Mouse (Mus musculus) heart, adult 2 months (tissue): ENCODE measurements at regions not wholly inside any gene's neighbourhood (a gene's known extent, or its start where the extent isn't known, plus 50 kb on each side); places are given as distances from the start of the nearest gene placed in this dataset.

Experiments used
- DNase-seq, 2 experiments: peaks; one replicate each; pipeline ENCODE4 v3.0.0; 2021
- H3K27ac ChIP-seq: fragments of 200-600 bp; 2 replicates; pipeline ENCODE4 v1.8.1; 2022
- H3K27me3 ChIP-seq: fragments of 200-500 bp; 2 replicates; pipeline ENCODE4 v1.6.1; 2012; ENCODE audit warnings: mild to moderate bottlenecking, low read length, inconsistent platforms, mixed read lengths; ENCODE audit not compliant: control insufficient read depth, insufficient read depth
- H3K36me3 ChIP-seq: fragments of 200-500 bp; 2 replicates; pipeline ENCODE4 v1.6.1; 2012; ENCODE audit warnings: low read length, inconsistent platforms; ENCODE audit not compliant: control insufficient read depth, insufficient read depth
- H3K4me1 ChIP-seq: fragments of 200-500 bp; 2 replicates; pipeline ENCODE4 v1.6.1; 2011; ENCODE audit warnings: low read length; ENCODE audit not compliant: control insufficient read depth, insufficient read depth
- H3K4me3 ChIP-seq: fragments of 200-600 bp; 2 replicates; pipeline ENCODE4 v1.8.1; 2022
- H3K79me2 ChIP-seq: fragments of 200-500 bp; replicated peaks from 2 replicates; pipeline ENCODE4 v1.6.1; 2012; ENCODE audit warnings: mild to moderate bottlenecking, inconsistent platforms, low read length, moderate library complexity, mixed read lengths; ENCODE audit not compliant: control insufficient read depth, insufficient read depth
- H3K9ac ChIP-seq: fragments of 200-500 bp; 2 replicates; pipeline ENCODE4 v1.6.1; 2012; ENCODE audit warnings: low read depth, mild to moderate bottlenecking, control low read depth, inconsistent platforms, low read length, mixed read lengths
- CTCF ChIP-seq: fragments of 200-600 bp; IDR thresholded peaks from 2 replicates; pipeline ENCODE4 v1.8.1; 2022; ENCODE audit warnings: antibody characterized with exemption, mild to moderate bottlenecking, moderate library complexity
- EP300 ChIP-seq: fragments of 200-500 bp; IDR thresholded peaks from 2 replicates; pipeline ENCODE4 v1.6.1; 2011; ENCODE audit warnings: low read depth, low read length, control low read depth; ENCODE audit not compliant: insufficient read depth
- POLR2A ChIP-seq: fragments of 200-500 bp; IDR thresholded peaks from 2 replicates; pipeline ENCODE4 v1.6.1; 2011; ENCODE audit warnings: mild to moderate bottlenecking, low read depth, low read length, control low read depth; ENCODE audit not compliant: insufficient read depth
- WGBS: fragments of 180-500 bp; shearing (Covaris S2); methylation state at CpG from one replicate; pipeline ENCODE4 v1.1.7; 2018; 5-methylcytosine and 5-hydroxymethylcytosine counted together
- intact Hi-C: fragments of 180-260 bp; cut with DNase I; formaldehyde crosslinking; loops from one replicate; pipeline ENCODE4 v1.15.1; 2025

DNA sequence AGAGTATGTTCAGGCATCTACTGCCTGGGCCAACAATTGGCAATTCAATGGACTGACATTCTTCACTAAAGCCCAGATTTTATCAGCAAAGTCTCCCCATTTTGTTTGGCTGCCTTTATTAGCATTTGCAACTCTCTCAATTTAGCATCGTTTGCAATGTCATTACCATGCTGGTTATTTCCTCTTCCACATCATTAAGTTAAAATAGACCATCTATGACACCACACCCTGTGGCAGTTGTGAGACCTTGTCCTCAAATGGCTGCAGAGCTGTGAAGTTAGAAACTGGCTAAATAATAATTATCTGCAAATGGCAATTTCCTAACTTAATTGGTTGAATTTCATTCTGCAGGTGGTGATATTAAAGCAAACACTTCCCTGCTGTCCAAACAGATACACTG, 381.8 kb downstream of the H2al1n start:
- intact Hi-C loops = no loop called here
- no peak overlapping the region for H3K9ac ChIP-seq
- no peak overlapping the region for H3K4me3 ChIP-seq

DNA sequence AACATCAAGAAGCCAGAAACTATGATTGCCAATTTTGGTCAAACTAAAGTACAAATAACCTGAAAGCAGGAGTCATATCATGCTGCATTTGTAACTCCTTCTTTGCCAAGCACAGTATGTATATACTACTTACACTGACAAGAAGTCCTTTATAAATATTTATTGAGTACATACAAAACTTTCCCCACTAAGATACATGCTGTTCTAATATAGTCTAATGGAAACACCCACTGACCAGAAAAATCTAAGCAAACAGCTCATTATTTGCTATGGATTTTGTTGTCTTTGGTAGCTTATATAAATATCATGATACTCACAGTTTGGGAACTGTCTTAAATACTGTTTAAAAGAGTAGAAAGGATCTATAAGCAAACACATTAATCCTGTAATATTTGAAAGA, 385.9 kb downstream of the H2al1n start:
- Histone ChIP-seq H3K36me3 (no peaks in the 10 kb centered on the region), H3K79me2 (no peaks in the 10 kb centered on the region), H3K4me1 (no peaks in the 10 kb centered on the region), H3K9ac (no peak overlapping the region), H3K27ac (no peak overlapping the region), H3K4me3 (no peak overlapping the region), H3K27me3 (no peaks in the 10 kb centered on the region)
- intact Hi-C loops = no loop called here
- DNase-seq = no peak
- TF ChIP-seq CTCF = no peak
- no peak for TF ChIP-seq POLR2A
- TF ChIP-seq EP300 = no peak

More for the DNA sequence above, 381.8 kb downstream of the H2al1n start:
- DNase-seq = no peak
- WGBS = 31% methylated on average over 1 of the region's 1 CpGs
- H3K4me1 ChIP-seq = no peaks in the 10 kb centered on the region
- no peaks in the 10 kb centered on the region for H3K36me3 ChIP-seq
- H3K27ac ChIP-seq = no peak overlapping the region
- no peaks in the 10 kb centered on the region for H3K79me2 ChIP-seq
- TF ChIP-seq EP300 = no peak
- no peak for TF ChIP-seq POLR2A
- TF ChIP-seq CTCF = no peak
- no peaks in the 10 kb centered on the region for H3K27me3 ChIP-seq

DNA sequence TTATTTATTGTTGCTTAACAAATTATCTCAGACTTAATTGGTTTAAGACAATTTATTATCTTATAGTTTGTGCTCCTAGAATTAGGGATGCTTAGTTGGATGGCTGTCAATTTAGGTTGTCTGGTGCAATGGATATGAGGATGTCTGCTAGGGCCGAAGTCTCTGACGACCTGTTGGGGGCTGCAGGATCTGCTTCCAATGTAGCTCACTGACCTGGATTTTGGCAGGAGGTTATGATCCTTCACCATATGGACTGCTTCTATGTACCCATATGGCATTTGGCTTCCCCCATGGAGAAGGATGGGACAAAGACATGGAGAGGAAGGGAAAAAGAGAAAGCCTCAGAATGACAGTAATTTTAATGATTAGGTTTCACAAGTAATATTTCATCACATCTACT, 391.0 kb downstream of the H2al1n start:
- Histone ChIP-seq H3K27me3 (no peaks in the 10 kb centered on the region), H3K9ac (no peak overlapping the region), H3K27ac (no peak overlapping the region), H3K4me3 (no peak overlapping the region), H3K36me3 (no peaks in the 10 kb centered on the region), H3K4me1 (no peaks in the 10 kb centered on the region), H3K79me2 (no peaks in the 10 kb centered on the region)
- TF ChIP-seq CTCF (no peak), EP300 (no peak), POLR2A (no peak)
- WGBS = 76% methylated on average over 2 of the region's 2 CpGs
- intact Hi-C loops = no loop called here
- no peak for DNase-seq

DNA sequence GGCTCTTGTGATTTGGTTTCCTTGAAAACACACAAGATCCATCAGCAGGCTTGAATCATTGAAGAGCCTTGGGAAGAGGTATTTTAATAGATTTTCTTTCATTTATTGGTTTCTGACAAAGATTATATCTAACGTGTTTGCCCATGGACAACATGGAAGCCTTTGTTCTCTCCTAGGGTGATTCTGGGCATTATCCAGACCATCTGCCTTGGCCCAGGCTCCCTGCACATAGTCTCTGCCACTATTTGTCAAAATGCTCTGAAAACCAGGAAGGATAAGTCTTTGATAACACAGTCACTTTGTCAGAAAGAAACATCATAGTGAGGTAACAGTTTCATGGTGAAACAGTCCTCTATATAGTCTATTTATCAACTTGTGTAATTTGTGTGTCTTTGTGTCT, 398.2 kb downstream of the H2al1n start:
- no peak for DNase-seq
- Histone ChIP-seq H3K4me3 (no peak overlapping the region), H3K36me3 (no peaks in the 10 kb centered on the region), H3K27ac (no peak overlapping the region), H3K9ac (no peak overlapping the region), H3K4me1 (no peaks in the 10 kb centered on the region), H3K79me2 (no peaks in the 10 kb centered on the region), H3K27me3 (no peaks in the 10 kb centered on the region)
- no peak for TF ChIP-seq EP300
- no peak for TF ChIP-seq CTCF
- TF ChIP-seq POLR2A = no peak
- intact Hi-C loops = no loop called here
- WGBS = 88% methylated on average over 1 of the region's 1 CpGs

DNA sequence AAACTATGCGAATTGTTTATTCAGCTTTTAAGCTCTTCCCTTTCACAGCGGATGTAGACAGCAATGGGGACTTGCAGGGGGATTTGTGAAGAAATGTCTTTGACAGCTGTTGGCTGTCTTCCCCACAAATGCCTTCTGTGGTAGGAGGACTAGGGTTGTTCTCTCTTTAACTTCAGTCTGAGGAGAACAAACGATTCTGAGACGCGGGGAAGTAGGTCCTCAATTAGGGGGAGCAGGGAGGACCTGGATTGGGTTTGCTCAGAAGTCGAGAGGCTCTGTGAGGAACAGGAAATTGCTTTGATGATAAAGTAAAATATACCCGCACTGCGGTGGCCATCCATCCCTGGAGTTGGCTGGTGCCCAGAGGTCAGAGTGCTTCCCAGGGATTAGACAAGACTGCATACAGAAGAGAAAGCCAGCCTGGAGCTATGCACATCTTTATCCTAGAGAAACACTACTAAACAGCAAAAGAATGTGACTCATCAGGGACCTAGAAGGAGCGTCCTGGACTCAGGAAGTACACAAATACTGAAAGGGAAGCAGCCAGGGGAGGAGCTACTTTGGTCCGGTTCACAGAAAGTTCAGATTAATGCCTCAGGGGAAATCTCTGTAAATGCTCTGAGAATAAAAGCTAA, 417.4 kb downstream of the H2al1n start:
- Histone ChIP-seq H3K36me3 (no peaks in the 10 kb centered on the region), H3K4me1 (no peaks in the 10 kb centered on the region), H3K4me3 (no peak overlapping the region), H3K9ac (no peak overlapping the region), H3K27me3 (no peaks in the 10 kb centered on the region), H3K79me2 (no peaks in the 10 kb centered on the region), H3K27ac (peak overlapping the region; percentile 64)
- WGBS = 30% methylated on average over 10 of the region's 10 CpGs
- intact Hi-C loops = no loop called here
- TF ChIP-seq CTCF = no peak
- no peak for TF ChIP-seq POLR2A
- no peak for TF ChIP-seq EP300
- DNase-seq = peak; percentile 44 to 55

DNA sequence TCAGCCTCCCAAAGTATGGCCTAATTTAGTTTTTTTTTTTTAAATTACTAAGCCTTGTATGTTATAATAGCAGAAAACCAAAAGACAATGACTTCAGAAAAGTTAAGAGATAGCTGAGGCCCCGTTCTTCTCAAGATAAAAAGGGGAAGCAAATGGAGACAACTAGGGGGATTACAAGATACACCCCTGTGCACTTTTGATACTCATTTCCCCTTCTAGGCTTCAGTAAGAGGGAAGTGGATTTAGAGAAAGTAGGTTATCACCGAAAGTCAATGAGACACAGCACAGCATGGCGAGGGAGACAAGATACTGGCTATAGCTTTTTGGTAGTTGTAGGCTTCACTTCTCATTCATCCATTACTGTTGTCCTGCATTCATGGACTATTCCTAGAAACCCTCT, 428.4 kb downstream of the H2al1n start:
- Histone ChIP-seq H3K79me2 (no peaks in the 10 kb centered on the region), H3K36me3 (no peaks in the 10 kb centered on the region), H3K4me3 (no peak overlapping the region), H3K27me3 (no peaks in the 10 kb centered on the region), H3K27ac (no peak overlapping the region), H3K4me1 (no peaks in the 10 kb centered on the region), H3K9ac (no peak overlapping the region)
- no peak for DNase-seq
- intact Hi-C loops = no loop called here
- no peak for TF ChIP-seq EP300
- no peak for TF ChIP-seq CTCF
- no peak for TF ChIP-seq POLR2A
- WGBS = 71% methylated on average over 3 of the region's 3 CpGs
